Mouse (Mus musculus) gastrocnemius, postnatal 4 days (tissue): ENCODE results near the gene Lrrc75a. TPM values are rescaled to one million over a fixed set of nuclear protein-coding genes. Genes with fewer than 3 reads are reported as not detected.

Experiments
- DNase-seq, 2 experiments: peaks; one replicate each; pipeline ENCODE4 v3.0.0; 2021 to 2022; ENCODE audit warnings: low spot score in 2 of 2, mixed read lengths in 2 of 2
- total RNA-seq, 2 experiments: library from RNA; stranded (reverse); gene quantifications; 2 replicates each; pipeline ENCODE4 v1.2.3; 2021

Gene Lrrc75a
- total RNA-seq, 2 experiments from 2014 or later: 29.1 to 31.3 TPM

DNA sequence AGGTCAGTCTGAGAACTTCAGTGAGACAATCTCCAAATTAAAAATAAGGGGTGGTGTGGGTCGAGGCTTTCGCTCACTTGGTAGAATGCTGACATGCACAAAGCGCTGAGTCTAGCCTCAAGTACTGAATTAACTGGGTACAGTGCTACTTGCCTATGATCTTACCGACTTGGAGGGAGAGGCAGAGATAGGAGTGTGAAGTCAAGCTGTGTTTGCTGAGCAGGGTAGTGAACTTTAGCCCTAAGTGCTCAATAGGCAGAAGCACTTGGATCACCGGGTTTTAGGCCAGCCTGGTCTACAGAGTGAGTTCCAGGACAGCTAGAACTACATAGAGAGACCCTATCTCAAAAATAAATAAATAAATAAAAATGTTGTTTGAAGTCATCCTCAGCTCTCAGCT is 91.1 kb downstream of the Lrrc75a start:
- DNase-seq: no peak

DNA sequence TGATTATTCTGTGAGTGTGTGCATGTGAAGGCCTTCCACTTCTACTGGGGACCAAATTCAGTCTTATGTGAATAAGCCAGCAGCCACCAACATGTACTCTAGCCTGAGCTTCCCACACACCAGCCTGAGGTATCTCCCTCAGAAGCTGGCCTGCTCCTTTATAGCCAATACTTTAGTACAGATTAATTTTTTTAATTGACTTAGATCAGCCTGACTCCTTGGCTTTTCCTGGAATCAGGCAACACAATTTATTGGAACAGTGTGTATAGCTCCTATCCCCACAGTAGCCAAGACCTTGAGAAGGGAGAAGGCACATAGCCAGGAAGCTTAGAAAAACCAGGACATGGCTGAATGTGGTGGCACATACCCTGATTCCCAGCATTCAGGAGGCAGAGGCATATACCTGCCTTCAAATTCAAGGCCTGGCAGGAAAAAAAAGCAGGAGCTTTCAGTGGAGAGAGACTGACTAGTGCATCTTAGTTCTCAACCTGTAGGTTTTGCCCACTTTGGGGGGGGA is 92.4 kb downstream of the Lrrc75a start:
- DNase-seq: no peak

DNA sequence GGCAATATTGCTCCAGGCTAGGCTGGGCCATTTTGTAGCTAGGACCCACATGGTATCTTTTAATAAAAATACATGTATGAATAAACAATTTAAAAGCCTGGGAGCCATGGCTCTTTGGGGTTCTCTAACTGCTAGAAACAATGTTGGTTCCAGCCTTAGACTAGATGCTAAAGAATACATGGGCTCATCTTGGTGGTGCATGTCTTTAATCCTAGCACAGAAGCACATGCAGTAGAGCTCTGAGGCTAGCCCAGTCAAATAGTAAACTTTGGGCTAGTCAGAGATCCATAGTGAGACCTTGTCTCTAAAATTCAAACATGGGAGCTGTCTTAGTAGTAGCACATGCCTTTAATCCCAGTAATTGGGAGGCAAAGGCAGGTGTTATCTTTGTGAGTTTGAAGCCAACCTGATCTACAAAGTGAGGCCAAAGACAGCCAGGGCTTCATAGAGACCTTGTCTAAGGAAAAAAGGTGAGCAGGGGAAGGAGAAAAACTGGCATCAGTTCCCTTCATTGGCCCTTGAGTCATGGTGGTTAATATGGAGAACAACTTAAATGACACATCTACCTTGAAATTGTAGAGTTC is 93.3 kb downstream of the Lrrc75a start:
- DNase-seq: no peak

Other genes with a start within 250 kb of the Lrrc75a start
- 1 to 10 TPM; 5.3 to 6.2 TPM for gene Pigl, start 190.1 kb downstream of the Lrrc75a start, total RNA-seq
- 100 to 1,000 TPM; 169 to 170 TPM for gene Ncor1, start 190.0 kb downstream of the Lrrc75a start, total RNA-seq
- 10 to 100 TPM; 13.6 to 22.4 TPM for gene Cenpv, start 109.3 kb downstream of the Lrrc75a start, total RNA-seq
- 1,000 to 10,000 TPM; 1,167 to 1,215 TPM for gene Ubb, start 97.4 kb downstream of the Lrrc75a start, total RNA-seq
- gene Trpv2, start 74.0 kb downstream of the Lrrc75a start, total RNA-seq: 1 to 10 TPM; 3.6 to 4.7 TPM
- gene Mmgt2, start 141 bp upstream of the Lrrc75a start, total RNA-seq: 10 to 100 TPM; 24.2 to 26.0 TPM
- gene Zfp287, start 83.4 kb upstream of the Lrrc75a start, total RNA-seq: 1 to 10 TPM; 3.6 to 4.7 TPM
- gene Gm10428, start 104.6 kb upstream of the Lrrc75a start, total RNA-seq: not detected
- 1 to 10 TPM; 5.1 to 5.7 TPM for gene Zfp286, start 140.9 kb upstream of the Lrrc75a start, total RNA-seq
- 10 to 100 TPM; 24.1 to 28.3 TPM for gene Trim16, start 171.7 kb upstream of the Lrrc75a start, total RNA-seq
- 1 to 10 TPM in 1 of 2 experiments, under 1 TPM in 1; 0.96 to 1.1 TPM for gene Fbxw10, start 198.5 kb upstream of the Lrrc75a start, total RNA-seq
- gene Tvp23b, start 230.9 kb upstream of the Lrrc75a start, total RNA-seq: 10 to 100 TPM; 18.9 to 20.4 TPM